In genomic region chr19:58980056-58980440, GRCm38 (mm10) we compare ENCODE assay signal across 10 mouse cellular contexts. TPM values are rescaled to one million over a fixed set of nuclear protein-coding genes. Genes with fewer than 3 reads are reported as not detected.
DNase-seq lines count a peak whose midpoint lies in the region; ATAC-seq and TF ChIP-seq lines count a peak whose summit lies in the region.
"Had no signal": no experiment of that assay in that cellular context is flagged by ENCODE, and none has a peak within 500 bp of the region (broad histone marks: within the 10 kb centered on the region; RNA-seq: fewer than 3 reads in every experiment).

No protein-coding gene starts in this region.

- no peaks in the 10 kb centered on the region for H3K27me3 ChIP-seq in heart, embryonic 15.5 days
- H3K27me3 ChIP-seq in heart, embryonic 10.5 days (ENCODE audit: insufficient read depth, poor library complexity, severe bottlenecking): peaks cover 24% of the 10 kb centered on the region; the same call in 1 of the 2 replicates
- H3K27me3 ChIP-seq in lung, embryonic 16.5 days (ENCODE audit: control insufficient read depth, insufficient read depth, low read depth, low read length): no peaks in the 10 kb centered on the region
- H3K27me3 ChIP-seq in forebrain, postnatal 0 days (ENCODE audit: insufficient read depth, low read length): peaks cover 3% of the 10 kb centered on the region; the same call in 1 of the 2 replicates
- H3K27me3 ChIP-seq in stomach, embryonic 15.5 days (replicated peaks): no peaks in the 10 kb centered on the region
- H3K27me3 ChIP-seq: Patski had no signal

- no peak overlapping the region for H3K9ac ChIP-seq in heart, embryonic 15.5 days
- no peak overlapping the region for H3K9ac ChIP-seq in lung, embryonic 16.5 days (ENCODE audit: low read length)
- no peak overlapping the region for H3K9ac ChIP-seq in forebrain, postnatal 0 days
- no peak overlapping the region for H3K9ac ChIP-seq in stomach, embryonic 15.5 days

- H3K36me3 ChIP-seq in heart, embryonic 15.5 days: no peaks in the 10 kb centered on the region
- H3K36me3 ChIP-seq in heart, embryonic 10.5 days: no peaks in the 10 kb centered on the region
- no peaks in the 10 kb centered on the region for H3K36me3 ChIP-seq in lung, embryonic 16.5 days (ENCODE audit: control insufficient read depth, insufficient read depth, low read length)
- peaks cover 17% of the 10 kb centered on the region for H3K36me3 ChIP-seq in forebrain, postnatal 0 days (ENCODE audit: insufficient read depth)
- H3K36me3 ChIP-seq in stomach, embryonic 15.5 days: no peaks in the 10 kb centered on the region

- ATAC-seq in heart, embryonic 15.5 days (replicated peaks; ENCODE audit: insufficient number of reproducible peaks, insufficient read depth, low FRiP score, low read depth): no peak
- no peak for ATAC-seq in lung, embryonic 16.5 days (ENCODE audit: low read depth)
- ATAC-seq in forebrain, postnatal 0 days: no peak
- no peak for ATAC-seq in stomach, embryonic 15.5 days (ENCODE audit: insufficient read depth, low FRiP score, low read depth)
- ATAC-seq: Patski had no signal

- no peaks in the 10 kb centered on the region for H3K4me1 ChIP-seq in heart, embryonic 15.5 days (replicated peaks)
- H3K4me1 ChIP-seq in heart, embryonic 10.5 days: peaks cover 4% of the 10 kb centered on the region; the same call in 1 of the 2 replicates
- no peaks in the 10 kb centered on the region for H3K4me1 ChIP-seq in lung, embryonic 16.5 days (replicated peaks; ENCODE audit: control insufficient read depth, insufficient read depth, low read length)
- peaks cover 6% of the 10 kb centered on the region; the same call in 1 of the 2 replicates for H3K4me1 ChIP-seq in forebrain, postnatal 0 days (ENCODE audit: insufficient read depth)
- no peaks in the 10 kb centered on the region for H3K4me1 ChIP-seq in stomach, embryonic 15.5 days

- peak overlapping the region; percentile 37 for H3K4me2 ChIP-seq in heart, embryonic 15.5 days
- peak overlapping the region; percentile 26 for H3K4me2 ChIP-seq in lung, embryonic 16.5 days (ENCODE audit: low read depth, low read length)
- H3K4me2 ChIP-seq in forebrain, postnatal 0 days (ENCODE audit: low read depth): peak overlapping the region; percentile 1; the same call in 1 of the 2 replicates
- peak overlapping the region; percentile 31; the same call in 1 of the 2 replicates for H3K4me2 ChIP-seq in stomach, embryonic 15.5 days
- H3K4me2 ChIP-seq: liver, embryonic 11.5 days had no signal

- peak overlapping the region; percentile 13; the same call in 1 of the 2 replicates for H3K4me3 ChIP-seq in heart, embryonic 15.5 days
- no peak overlapping the region for H3K4me3 ChIP-seq in heart, embryonic 10.5 days
- H3K4me3 ChIP-seq in lung, embryonic 16.5 days (ENCODE audit: low read length): peak overlapping the region; percentile 25; the same call in 1 of the 2 replicates
- H3K4me3 ChIP-seq in forebrain, postnatal 0 days (ENCODE audit: low read depth, low read length): no peak overlapping the region
- H3K4me3 ChIP-seq in stomach, embryonic 15.5 days (replicated peaks): no peak overlapping the region

- 60% methylated on average over 5 of the region's 5 CpGs for WGBS in heart, embryonic 15.5 days
- WGBS in heart, embryonic 10.5 days: 81% methylated on average over 5 of the region's 5 CpGs
- WGBS in lung, embryonic 16.5 days: 65% methylated on average over 5 of the region's 5 CpGs
- WGBS in forebrain, postnatal 0 days: 19% methylated on average over 5 of the region's 5 CpGs
- 40% methylated on average over 5 of the region's 5 CpGs for WGBS in stomach, embryonic 15.5 days

- no peak for DNase-seq in heart, embryonic 10.5 days (ENCODE audit: low spot score)
- no peak for DNase-seq in lung, postnatal 4 days
- no peak for DNase-seq in forebrain, postnatal 0 days
- no peak for DNase-seq in embryo, embryonic 9.5 days (ENCODE audit: extremely low spot score)
- no peak for DNase-seq in cerebellum, adult 11 months

- H3K27ac ChIP-seq in heart, embryonic 15.5 days: no peak overlapping the region
- no peak overlapping the region for H3K27ac ChIP-seq in heart, embryonic 10.5 days
- no peak overlapping the region for H3K27ac ChIP-seq in lung, embryonic 16.5 days (ENCODE audit: low read length)
- no peak overlapping the region for H3K27ac ChIP-seq in forebrain, postnatal 0 days (ENCODE audit: low read depth, low read length)
- H3K27ac ChIP-seq in stomach, embryonic 15.5 days: no peak overlapping the region

- no peak for TF ChIP-seq CTCF in forebrain, postnatal 0 days (IDR thresholded peaks at IDR 0.05; ENCODE audit: low read depth)

- no peaks in the 10 kb centered on the region for H3K9me3 ChIP-seq in heart, embryonic 15.5 days (replicated peaks)
- H3K9me3 ChIP-seq in heart, embryonic 10.5 days: no peaks in the 10 kb centered on the region
- no peaks in the 10 kb centered on the region for H3K9me3 ChIP-seq in lung, embryonic 16.5 days (ENCODE audit: control insufficient read depth, low read length)
- H3K9me3 ChIP-seq in forebrain, postnatal 0 days (ENCODE audit: low read length): no peaks in the 10 kb centered on the region
- no peaks in the 10 kb centered on the region for H3K9me3 ChIP-seq in stomach, embryonic 15.5 days

RNA-seq across cellular contexts. Expression of gene Hspa12a, which starts 36.6 kb away (rescaled TPM):
- polyA plus RNA-seq in heart, embryonic 15.5 days (2015; fragmentation: Nextera tagmentation; extraction: Ambion mirVana): 12.4 and 12.5 TPM in 2 replicates
- 4.9 and 7.5 TPM in 2 replicates for polyA plus RNA-seq in heart, embryonic 10.5 days (2016; fragmentation: Nextera tagmentation; extraction: Ambion mirVana)
- polyA plus RNA-seq in lung, embryonic 16.5 days (2015; fragmentation: Nextera tagmentation; extraction: Ambion mirVana): 5.5 and 6.0 TPM in 2 replicates
- total RNA-seq in forebrain, postnatal 0 days (2014; rRNA removed): 53.7 and 75.8 TPM in 2 replicates
- 45.5 and 52.6 TPM in 2 replicates for polyA plus RNA-seq in forebrain, postnatal 0 days (2015; fragmentation: Nextera tagmentation; extraction: Ambion mirVana)
- polyA plus RNA-seq in stomach, embryonic 15.5 days (2015; fragmentation: Nextera tagmentation; extraction: Ambion mirVana): 5.2 and 6.0 TPM in 2 replicates

RNA-seq across cellular contexts. Expression of gene Eno4, which starts 36.8 kb away (rescaled TPM):
- polyA plus RNA-seq in heart, embryonic 15.5 days (2015; fragmentation: Nextera tagmentation; extraction: Ambion mirVana): 0.19 and 0.25 TPM in 2 replicates
- polyA plus RNA-seq in heart, embryonic 10.5 days (2016; fragmentation: Nextera tagmentation; extraction: Ambion mirVana): 0.31 and 0.34 TPM in 2 replicates
- 2.1 and 2.7 TPM in 2 replicates for polyA plus RNA-seq in lung, embryonic 16.5 days (2015; fragmentation: Nextera tagmentation; extraction: Ambion mirVana)
- total RNA-seq in forebrain, postnatal 0 days (2014; rRNA removed): 0.92 and 2.0 TPM in 2 replicates
- polyA plus RNA-seq in forebrain, postnatal 0 days (2015; fragmentation: Nextera tagmentation; extraction: Ambion mirVana): 1.0 and 2.0 TPM in 2 replicates
- polyA plus RNA-seq in stomach, embryonic 15.5 days (2015; fragmentation: Nextera tagmentation; extraction: Ambion mirVana): 0.26 and 0.63 TPM in 2 replicates

Comparison
In these comparisons a context has a peak if more than half of its experiments do, and no peak if none do; other contexts are left out.
1. H3K4me3 ChIP-seq: peak in heart, embryonic 15.5 days (single experiment) and lung, embryonic 16.5 days (single experiment); none in heart, embryonic 10.5 days (single experiment), forebrain, postnatal 0 days (single experiment) and stomach, embryonic 15.5 days (single experiment).
2. Peak in every context shown above with its lines, with median percentiles within 50 percentile points of each other: H3K4me2 ChIP-seq.